Mouse (Mus musculus) heart, postnatal 14 days (tissue): ENCODE results near the gene Camk2d. TPM values are rescaled to one million over a fixed set of nuclear protein-coding genes. Genes with fewer than 3 reads are reported as not detected.
A peak's percentile ranks its signal among the peaks of the same experiment; 100 is the strongest.

Experiments used
- DNase-seq, 2 experiments: peaks; one replicate each; pipeline ENCODE4 v3.0.0; 2021 to 2022
- intact Hi-C: fragments of 180-260 bp; cut with DNase I; formaldehyde crosslinking; loops from one replicate; pipeline ENCODE4 v1.15.1; 2025
- total RNA-seq, 2 experiments: library from RNA; stranded (reverse); gene quantifications; 2 replicates each; pipeline ENCODE4 v1.2.3; 2021

Gene Camk2d
- total RNA-seq, 2 experiments from 2014 or later, result 140 to 160 TPM

DNA sequence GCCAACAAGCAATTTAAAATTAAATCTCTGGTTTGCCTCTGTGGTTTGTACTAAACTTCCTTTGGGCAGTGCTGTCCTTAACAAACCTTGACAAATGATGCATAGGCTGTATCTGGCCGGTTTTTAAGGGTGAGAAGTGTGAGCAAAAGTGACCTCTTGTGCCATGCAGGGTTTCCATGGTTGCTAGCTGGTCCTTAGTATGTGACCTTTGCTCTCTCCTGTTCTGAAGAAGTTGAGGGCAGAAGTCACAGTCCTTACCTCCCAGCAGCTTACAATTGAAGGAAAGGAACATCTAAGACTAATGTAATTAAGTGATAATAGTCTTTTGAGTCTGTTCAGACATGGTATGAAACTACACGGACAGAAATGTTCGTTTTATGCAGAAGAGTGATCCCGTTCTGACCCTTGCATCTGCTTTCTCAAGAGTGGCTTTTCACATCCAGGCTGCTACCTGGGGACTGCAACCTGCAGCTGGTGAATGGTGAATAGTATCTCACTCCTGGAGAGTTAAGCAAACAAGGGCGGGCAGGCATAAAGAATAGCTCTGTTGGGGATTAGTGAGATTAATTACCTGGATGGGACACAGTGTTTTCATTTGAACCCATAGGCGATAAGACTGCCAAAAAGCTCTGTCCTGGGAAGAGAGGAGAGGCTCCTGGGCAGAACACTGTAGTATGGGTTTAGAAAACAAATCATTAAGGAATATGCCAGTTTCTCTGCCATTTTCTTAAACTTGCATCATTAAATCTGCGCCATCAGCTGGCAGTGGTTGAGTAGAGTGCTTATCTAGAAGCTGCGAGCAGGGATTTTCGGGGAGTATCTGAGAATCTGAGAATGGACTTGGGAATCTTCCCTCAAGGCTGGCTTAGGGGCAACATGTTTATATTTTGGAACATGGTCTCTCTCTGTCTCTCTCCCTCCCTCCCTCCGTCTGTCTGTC lies 47.2 kb downstream of the Camk2d start:
- intact Hi-C loops, result no loop called here
- DNase-seq, result no peak

DNA sequence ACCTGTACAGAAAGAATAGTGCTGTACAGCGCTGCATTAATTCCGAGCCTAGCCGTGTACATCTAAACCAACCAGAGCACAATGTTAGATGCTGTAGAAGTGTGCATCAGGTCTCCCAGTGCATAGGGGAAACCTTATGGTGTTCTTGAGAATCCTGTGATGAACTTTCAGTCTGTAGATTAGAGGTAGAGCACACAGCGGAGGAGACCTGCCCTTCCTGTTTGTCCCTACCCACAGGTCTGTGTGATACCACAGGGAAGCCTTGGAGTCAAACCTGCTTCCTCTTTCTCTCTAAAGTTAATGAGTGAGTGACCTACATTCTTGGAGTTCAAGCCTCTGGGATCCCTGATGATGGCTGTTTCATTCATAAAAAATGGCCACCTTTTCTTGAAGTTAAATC lies 54.2 kb downstream of the Camk2d start:
- DNase-seq, result no peak
- intact Hi-C loops, result no loop called here

DNA sequence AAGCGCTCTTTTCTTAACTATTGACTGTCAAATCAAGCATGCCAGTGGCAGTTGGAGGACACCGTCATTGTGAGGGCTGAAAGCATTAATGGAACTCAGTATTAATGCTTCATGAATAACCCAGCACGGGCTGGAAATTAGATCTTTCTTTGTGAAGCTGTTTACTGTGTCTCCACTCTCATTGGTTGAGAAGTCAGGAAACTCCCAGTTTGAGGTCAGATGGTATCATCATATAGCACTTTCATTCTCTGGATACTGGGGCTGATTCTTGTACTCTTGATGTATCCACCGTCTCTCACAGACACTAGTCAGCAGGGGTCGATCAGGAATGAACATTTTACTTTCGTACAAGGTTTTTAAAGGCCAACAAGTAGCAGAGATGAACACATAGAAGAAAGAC lies 54.6 kb downstream of the Camk2d start:
- intact Hi-C loops, result no loop called here
- no peak for DNase-seq

DNA sequence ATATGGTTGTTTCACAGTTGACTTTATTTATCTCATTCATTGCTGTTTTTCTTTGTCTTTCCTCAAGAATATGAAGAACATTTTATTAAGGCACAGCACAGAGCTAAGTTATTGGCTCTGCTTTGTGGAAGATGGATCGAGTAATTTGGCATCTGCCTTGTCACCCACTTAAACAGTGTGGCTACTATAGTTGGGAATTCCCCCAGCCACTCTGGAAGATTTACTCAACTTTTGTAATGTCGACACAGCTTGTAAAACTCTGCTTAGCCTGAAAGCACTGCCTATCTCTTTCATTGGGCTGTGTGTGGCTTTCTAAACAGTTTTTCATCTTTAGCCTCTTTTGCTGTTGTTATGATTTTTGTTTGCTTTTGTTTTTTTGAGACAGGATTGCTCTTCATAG lies 56.3 kb downstream of the Camk2d start:
- no peak for DNase-seq
- intact Hi-C loops, result no loop called here

DNA sequence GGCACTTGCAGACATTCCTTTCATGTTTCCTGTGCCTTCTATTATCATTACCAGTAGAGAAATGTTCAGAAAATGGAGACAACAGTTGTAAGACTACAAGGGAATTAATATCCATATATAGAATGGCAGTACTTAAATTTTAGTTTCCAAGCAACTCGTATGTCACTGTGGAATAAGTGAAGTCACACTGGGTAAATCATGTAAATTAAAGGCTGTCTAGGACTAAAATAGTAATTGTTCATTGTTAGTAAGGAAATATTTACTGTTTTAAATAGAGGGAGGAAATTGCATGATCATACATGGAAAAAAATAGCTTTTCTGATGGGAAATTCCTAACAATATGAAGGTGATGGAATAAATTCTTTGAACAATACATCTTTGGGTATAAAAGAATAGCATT lies 57.0 kb downstream of the Camk2d start:
- DNase-seq, result no peak
- intact Hi-C loops, result no loop called here

DNA sequence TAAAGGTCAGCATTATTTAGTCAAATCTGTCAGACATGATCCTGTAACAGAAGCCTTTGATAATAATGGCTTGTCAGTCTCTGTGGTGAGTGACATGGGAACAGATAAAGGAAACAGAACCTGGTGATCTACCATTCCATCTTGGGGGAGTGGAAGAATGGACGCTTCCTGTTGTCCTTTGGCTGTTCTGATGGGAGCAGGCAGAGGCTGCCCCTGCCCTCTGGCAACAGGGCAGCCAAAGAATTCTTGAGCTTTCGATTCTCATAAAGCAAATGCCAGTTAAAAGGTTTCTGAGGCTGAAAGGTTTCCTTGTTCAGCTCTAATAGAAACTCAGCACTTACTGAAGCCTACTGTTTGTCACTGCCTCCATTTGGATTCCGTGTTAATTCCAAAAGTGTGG lies 60.1 kb downstream of the Camk2d start:
- intact Hi-C loops, result no loop called here
- no peak for DNase-seq

DNA sequence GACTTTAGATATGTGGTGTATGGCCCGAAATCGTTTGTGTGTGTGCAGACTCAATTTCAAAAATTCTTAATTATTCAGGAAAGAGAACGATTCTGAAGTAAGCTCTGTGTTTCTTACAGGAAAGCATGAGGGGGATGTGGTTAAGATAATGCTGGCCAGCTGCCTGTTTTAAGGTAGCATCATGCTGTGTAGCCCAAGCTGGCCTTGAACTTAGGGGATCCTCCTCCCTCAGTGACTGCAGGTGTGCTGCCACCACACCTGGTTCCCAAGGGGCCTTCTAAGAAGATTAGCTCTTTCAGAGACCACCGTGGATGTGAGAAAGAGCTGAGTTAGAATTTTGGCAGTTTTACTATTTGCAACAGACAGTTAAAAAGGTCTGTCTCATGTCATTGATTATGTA lies 61.8 kb downstream of the Camk2d start:
- DNase-seq, result no peak
- intact Hi-C loops, result no loop called here

DNA sequence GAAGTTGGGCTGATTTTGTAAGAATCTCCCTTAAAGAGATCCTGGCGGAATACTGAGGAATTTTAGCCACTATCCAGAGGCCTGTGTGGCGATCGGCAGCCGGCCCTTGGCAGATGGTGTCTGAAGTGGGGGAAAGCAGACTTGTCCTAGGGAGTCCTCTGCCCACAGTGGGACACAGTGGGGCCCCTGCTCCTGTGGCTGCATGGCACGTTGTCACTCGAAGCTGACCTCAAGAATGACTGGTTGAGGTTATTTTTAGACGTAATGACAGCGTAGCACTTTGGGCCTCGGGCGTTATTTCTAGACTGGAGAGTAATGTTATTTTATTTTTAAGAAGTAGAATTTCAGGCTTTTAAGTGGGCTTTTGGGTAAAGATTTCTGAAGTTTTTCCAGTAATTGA lies 62.7 kb downstream of the Camk2d start:
- no peak for DNase-seq
- intact Hi-C loops, result no loop called here

DNA sequence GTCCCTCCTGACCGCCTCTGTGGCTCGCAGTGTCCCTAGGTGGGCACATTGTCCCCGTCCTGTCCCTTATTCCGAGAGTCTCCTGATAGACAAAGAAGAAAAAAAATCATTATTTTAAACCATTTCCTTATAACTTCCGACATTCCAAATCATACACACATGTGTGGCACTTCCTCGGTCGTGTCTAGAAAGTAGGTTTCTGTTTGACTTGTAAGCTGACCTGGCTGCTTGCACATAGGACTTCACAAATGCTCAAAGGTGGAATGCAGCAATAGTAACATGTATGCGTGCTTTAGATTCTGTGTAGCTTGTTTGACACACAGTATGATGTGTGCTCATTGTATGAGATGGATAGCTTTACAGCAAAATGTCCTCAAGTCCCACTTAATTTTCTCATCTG lies 63.1 kb downstream of the Camk2d start:
- no peak for DNase-seq
- intact Hi-C loops, result no loop called here

DNA sequence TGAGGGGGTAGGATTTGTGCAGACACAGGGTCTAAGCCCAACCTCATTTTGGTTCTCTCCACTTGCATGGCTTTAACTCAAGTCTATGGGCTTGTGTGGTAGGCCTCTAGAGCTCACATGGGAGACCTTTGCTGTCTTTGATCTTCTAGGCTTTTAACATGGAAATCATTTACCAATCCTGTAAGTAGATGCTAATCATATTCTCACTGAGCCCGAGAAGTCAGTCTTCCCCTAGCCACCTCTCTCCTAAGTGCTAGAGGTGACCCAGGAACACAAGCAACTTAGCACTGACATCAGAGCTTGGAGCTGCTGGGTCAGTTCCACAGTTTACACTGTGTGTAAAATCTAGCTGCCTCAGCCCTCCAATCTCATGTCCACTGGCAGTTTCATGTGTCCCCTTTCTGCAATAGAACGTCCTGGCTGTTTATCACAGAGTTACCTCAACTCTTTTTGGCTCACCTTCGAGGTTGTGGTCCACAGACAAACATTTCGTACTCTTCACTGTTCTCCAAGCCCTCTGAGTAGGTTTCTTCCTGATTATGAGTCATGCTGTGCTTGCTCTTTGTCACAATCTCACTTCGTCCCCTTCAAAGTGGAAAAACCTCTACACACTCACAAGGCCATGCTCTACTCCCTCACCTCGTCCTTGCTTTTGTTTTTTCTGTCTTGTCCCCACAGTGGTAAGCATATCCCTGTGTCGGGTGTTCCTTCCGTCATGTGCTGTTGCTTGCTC lies 63.9 kb downstream of the Camk2d start:
- DNase-seq, result no peak
- intact Hi-C loops, result loop anchor here (5.0 kb wide), 1 partner anchor 63 kb away; the partner anchor contains the start of gene Camk2d

DNA sequence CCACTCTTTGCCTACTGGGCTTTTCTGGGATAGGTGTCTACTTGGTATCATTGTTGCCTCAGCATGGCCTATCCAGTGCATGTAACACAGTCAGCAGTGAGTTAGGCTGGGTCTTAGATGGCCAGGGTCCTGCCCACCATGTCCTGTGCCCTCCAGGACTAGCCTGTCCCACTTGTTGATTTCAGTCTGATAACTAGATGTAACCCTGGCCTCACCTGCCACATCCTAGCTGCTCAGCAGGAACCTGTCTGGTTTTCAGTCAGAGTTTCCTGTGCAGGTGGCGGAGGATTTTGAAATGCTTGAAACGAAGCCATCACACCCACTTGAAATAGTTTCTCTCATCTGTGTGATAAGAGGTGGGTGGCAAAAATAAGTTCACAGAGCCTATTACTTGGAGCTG lies 64.5 kb downstream of the Camk2d start:
- no peak for DNase-seq
- intact Hi-C loops, result loop anchor here (5.0 kb wide), 1 partner anchor 63 kb away; the partner anchor contains the start of gene Camk2d

DNA sequence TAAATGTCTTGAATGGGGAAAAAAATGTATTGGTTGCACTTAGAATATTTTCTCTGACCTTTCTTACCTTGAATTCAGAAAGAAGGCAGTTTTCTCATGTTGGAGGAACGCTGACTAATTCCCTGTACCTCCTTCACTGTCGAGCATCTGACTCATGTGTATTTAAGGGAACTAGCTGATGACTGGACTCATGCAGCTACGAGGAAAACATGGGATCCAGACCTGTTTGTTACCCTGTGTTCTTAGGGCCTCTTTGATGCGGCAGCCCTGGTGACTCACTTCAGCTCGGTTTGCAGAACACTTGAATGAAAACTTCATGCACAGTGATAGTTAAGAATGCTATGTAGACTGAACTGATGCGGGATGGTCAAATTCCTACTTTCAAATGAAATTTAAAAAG lies 64.9 kb downstream of the Camk2d start:
- intact Hi-C loops, result loop anchor here (5.0 kb wide), 1 partner anchor 64 kb away; the partner anchor contains the start of gene Camk2d
- no peak for DNase-seq

DNA sequence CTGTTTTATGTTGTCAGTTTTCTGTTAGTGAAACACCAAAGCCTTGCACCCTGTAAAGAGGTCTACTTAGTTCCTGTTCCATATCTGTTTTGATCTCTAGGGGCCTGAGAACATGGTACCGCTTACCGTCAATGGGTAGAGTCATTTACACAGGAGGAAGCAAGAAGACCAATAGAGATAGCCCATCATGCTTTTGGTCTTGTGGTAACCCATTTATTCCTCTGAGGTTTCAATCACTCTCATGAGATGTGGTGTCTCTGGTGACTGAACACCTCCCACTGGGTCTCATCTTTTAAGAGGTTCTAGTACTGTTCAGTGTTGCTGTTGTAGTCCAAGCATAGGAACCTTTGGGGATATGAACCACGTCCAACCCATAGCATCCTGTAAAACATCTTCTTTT lies 65.8 kb downstream of the Camk2d start:
- intact Hi-C loops, result loop anchor here (5.0 kb wide), 1 partner anchor 65 kb away; the partner anchor contains the start of gene Camk2d
- no peak for DNase-seq

DNA sequence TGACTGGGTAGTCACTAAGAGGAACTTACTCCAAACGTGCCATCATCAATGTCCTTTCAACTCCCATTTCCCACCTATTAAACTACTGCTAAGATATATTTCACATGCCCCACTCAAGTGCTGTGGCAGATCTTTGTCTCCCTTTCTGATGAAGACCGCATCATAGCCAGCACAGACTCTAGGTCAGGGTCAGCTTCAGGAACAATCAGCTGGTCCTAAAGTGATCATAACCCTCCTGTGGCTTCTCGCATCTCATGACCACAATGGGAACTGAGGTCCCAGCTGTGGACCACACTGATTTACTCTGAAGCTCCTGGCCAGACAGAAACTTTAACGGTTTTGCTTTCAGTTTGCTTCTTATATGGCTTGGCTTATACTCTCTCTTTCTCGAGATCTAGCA lies 67.3 kb downstream of the Camk2d start:
- DNase-seq, result no peak
- intact Hi-C loops, result loop anchor here (5.0 kb wide), 1 partner anchor 66 kb away; the partner anchor contains the start of gene Camk2d

DNA sequence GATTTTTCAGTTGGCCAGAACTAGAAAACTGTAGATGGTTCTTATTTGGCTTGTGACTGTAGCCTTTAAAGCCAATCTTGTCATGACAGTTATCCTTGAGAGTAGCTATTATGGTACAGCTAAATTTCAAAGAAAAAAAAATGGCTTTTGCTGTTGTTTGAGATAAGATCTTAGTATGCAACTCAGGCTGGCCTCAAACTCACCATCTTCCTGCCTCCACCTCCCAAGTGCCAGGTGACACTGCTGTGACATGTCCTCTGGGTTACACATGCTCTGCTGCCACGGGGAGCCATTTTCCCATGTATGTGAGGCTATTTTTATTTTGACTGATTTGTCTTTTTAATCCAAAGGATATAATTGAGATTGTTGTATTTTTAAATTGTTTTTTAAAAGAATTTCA lies 69.8 kb downstream of the Camk2d start:
- intact Hi-C loops, result no loop called here
- DNase-seq, result no peak

DNA sequence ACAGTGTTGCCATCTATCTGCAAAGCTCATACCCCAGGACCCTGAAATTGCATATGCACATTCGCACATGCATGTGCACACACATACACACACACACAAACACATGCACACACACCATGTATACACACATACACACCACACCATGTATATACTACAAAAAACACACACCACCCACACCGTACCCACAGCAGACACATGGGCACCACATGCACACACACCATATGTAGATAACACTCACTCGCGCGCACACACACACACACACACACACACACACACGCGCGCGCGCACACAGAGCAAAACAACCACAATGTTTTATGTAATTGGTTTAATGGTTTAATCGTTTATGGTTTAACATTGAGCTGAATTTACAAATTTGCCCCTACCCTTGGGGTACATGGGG lies 70.9 kb downstream of the Camk2d start:
- DNase-seq, result no peak
- intact Hi-C loops, result no loop called here

DNA sequence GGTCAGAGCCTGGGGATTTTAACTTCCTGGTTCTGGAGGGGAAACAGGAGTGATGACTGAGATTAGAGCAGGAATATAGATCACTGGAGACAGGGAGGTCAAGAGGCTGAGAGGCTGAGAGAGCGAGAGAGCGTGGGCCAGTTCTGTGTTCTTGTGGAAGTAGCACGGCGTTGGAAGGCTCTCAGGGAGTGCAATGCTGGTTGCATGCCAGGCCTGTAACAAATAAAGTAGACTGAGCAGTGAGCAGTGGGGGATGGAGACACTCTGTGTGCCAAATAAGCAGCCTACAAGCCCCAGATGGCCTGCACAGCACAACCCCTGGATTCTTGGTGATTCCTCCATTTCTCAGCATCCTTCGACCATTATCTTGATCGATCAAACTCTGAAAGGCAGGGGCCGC lies 71.3 kb downstream of the Camk2d start:
- intact Hi-C loops, result no loop called here

DNA sequence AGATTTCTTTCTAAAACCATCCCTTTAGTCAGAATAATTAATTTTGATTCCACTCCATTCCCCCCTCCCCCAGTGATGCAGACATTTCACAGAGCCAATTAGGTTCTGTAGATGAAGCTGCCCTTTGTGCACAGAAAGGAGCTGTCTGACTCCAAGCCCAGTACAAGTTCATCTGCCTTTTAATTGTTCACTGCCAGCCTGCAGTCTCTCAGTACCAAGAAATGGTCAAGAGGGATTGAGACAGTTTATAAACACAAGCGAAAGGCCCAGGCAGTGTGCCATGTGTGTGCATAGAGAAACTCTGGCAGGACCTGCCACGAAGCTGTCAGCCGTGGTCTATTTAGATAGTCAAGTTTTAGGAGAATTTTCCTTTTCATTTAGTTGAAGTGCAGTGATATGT lies 72.0 kb downstream of the Camk2d start:
- intact Hi-C loops, result no loop called here
- peak; percentile 36 to 50 for DNase-seq

More for the DNA sequence above, 71.3 kb downstream of the Camk2d start:
- DNase-seq, result peak; percentile 62 to 67

DNA sequence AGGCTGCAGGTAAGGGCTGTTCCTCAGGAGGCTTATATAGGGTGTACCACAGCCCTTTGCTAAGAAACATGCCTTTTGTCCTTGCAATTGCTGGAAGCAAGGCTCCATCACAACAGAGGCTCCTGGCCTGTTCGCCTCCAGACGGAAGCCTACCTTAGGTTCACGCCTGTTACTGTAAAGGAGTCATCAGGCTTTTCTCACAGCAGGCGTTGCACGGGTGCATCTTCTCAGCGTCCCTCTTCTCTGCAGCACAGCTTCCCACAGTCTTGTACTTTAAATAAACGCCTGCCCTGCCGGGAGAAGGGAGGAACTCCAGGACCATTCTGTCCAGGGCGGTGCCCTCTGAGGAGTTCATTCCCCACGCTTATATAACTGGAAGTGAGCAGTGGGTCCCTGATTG lies 72.6 kb downstream of the Camk2d start:
- no peak for DNase-seq
- intact Hi-C loops, result no loop called here

DNA sequence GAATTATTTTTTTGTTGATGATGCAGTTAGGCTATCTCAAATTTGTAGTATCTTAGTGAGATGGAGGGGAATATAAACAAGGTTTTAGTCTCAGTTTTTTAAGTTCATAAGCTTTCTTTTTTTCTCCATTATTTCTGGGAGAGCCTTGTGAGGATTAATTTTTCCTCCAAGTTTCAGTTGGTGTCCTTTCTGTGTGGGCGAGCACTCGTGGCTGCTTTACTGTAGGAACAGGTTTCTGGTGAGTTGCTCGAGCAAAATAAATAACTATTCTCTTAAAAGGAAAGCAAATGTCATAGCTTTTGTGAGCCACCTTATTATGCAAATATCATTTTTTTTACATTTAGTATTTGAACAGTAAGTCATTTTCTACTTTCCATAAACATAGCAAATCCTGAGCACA lies 74.3 kb downstream of the Camk2d start:
- intact Hi-C loops, result no loop called here
- DNase-seq, result no peak

DNA sequence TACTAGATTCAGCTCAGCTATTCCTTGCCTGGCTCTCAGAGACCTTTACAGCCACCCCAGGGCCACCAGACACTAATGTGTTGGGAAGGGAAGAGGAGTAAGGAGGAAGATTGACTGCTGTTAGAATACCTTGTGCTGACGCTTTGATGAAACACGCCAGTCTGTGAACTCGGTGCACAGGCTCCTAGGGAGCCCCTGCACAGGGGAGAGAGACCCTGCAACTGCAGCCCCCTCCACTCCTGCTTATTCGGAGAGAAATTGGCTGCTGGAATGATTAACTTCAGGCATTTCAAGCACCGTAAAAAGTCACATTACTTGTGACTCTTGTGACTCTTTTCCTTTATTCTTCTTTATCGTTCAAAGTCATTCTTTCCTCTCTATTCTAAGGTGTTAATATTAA lies 75.2 kb downstream of the Camk2d start:
- DNase-seq, result no peak
- intact Hi-C loops, result no loop called here

DNA sequence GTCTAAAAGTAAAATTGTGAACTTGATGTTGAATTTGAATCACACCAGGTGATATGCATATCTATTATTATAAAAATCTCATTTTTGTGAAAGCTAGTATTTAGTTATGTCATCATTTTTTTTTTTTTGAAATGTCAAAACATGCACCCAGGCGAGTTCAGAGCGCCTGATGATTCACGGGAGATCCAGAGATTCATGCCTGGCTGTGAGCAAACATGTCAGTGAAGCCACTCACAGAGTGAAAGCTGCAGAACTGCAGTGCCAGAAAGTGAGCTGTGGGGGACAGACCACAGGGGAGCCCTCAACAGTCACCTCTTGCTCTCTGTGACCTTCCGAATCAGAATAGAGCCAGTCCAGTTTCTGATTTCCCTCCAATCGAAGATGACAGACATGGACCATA lies 84.9 kb downstream of the Camk2d start:
- intact Hi-C loops, result no loop called here
- DNase-seq, result no peak
